Mouse (Mus musculus) G1E (cell line): ENCODE results near the gene Adamts7.

ENCODE experiments used
- CTCF ChIP-seq: IDR thresholded peaks from 2 replicates; pipeline ENCODE4 v1.5.1; 2012; ENCODE audit warnings: low read depth, low read length, inconsistent platforms, mixed read lengths
- GATA1 ChIP-seq: IDR thresholded peaks from 2 replicates; pipeline ENCODE4 v1.6.1; 2012; ENCODE audit warnings: borderline replicate concordance, low read length, inconsistent platforms, mixed read lengths
- GATA2 ChIP-seq: IDR thresholded peaks from 2 replicates; pipeline ENCODE4 v1.6.1; 2012; ENCODE audit warnings: low read depth, low read length, inconsistent platforms, borderline replicate concordance
- POLR2AphosphoS5 ChIP-seq: IDR thresholded peaks from 2 replicates; pipeline ENCODE4 v1.6.1; 2012; ENCODE audit warnings: low read depth, low read length, inconsistent platforms; ENCODE audit not compliant: insufficient replicate concordance
- TAL1 ChIP-seq: conservative IDR thresholded peaks from 2 replicates; pipeline ENCODE4 v1.6.1; 2012; ENCODE audit warnings: low read depth, low read length, inconsistent platforms, mixed read lengths

DNA sequence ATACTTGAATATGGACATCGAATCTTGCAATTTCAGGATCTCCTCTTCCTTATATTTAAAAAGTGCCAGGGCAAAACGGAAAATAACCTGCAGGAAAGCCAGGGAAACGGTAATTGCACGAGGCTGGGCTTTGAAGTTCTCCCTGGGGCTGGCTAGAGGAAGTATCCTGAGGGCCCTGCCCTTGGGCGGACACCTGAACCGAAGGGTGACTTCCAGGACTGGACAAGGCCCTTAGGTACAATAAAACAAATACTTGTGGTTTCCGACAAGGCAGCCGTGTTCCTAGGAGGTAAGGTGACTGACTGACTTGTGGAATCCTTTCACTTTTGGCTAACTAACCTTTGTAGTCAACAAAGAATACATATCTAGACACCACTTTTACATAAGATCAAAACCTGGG is 44.9 kb downstream of the Adamts7 start:
- TF ChIP-seq CTCF (no peak), GATA1 (no peak), TAL1 (no peak), POLR2AphosphoS5 (no peak), GATA2 (no peak)
